Mouse (Mus musculus) embryonic facial prominence, embryonic 14.5 days (tissue): ENCODE measurements around the gene Ffar1. TPM values are rescaled to one million over a fixed set of nuclear protein-coding genes. Genes with fewer than 3 reads are reported as not detected.

ENCODE experiments used
- ATAC-seq: fragments of 200-750 bp; cut with Nextera tagmentation; 2 replicates; pipeline ENCODE4 v1.8.0; 2017; ENCODE audit warnings: low read depth, moderate number of reproducible peaks, moderate TSS enrichment
- DNase-seq: peaks from one replicate; pipeline ENCODE4 v3.0.0-alpha.2; 2015; ENCODE audit warnings: low spot score
- H3K27ac ChIP-seq: fragments of 300-500 bp; sonication (generic); replicated peaks from 2 replicates; pipeline ENCODE4 v1.5.1; 2014; ENCODE audit warnings: low read depth, mild to moderate bottlenecking, low read length, moderate library complexity
- H3K27me3 ChIP-seq: fragments of 300-500 bp; sonication (generic); replicated peaks from 2 replicates; pipeline ENCODE4 v1.6.1; 2014; ENCODE audit warnings: low read length; ENCODE audit not compliant: control insufficient read depth, insufficient read depth
- H3K36me3 ChIP-seq: fragments of 300-500 bp; sonication (generic); 2 replicates; pipeline ENCODE4 v1.6.1; 2014; ENCODE audit warnings: low read length, mixed read lengths; ENCODE audit not compliant: control insufficient read depth, insufficient read depth
- H3K4me1 ChIP-seq: fragments of 300-500 bp; sonication (generic); 2 replicates; pipeline ENCODE4 v1.6.1; 2014; ENCODE audit warnings: antibody characterized with exemption, low read length; ENCODE audit not compliant: control insufficient read depth, insufficient read depth
- H3K4me2 ChIP-seq: fragments of 300-500 bp; sonication (generic); 2 replicates; pipeline ENCODE4 v1.6.1; 2014; ENCODE audit warnings: low read depth, mild to moderate bottlenecking, low read length, moderate library complexity, mixed read lengths
- H3K4me3 ChIP-seq: fragments of 300-500 bp; sonication (generic); 2 replicates; pipeline ENCODE4 v1.5.1; 2014; ENCODE audit warnings: low read depth, mild to moderate bottlenecking, low read length
- H3K9ac ChIP-seq: fragments of 300-500 bp; sonication (generic); 2 replicates; pipeline ENCODE4 v1.6.1; 2014; ENCODE audit warnings: low read depth, mild to moderate bottlenecking, low read length, moderate library complexity, mixed read lengths
- H3K9me3 ChIP-seq: fragments of 300-500 bp; sonication (generic); 2 replicates; pipeline ENCODE4 v1.6.1; 2016; ENCODE audit warnings: low read length; ENCODE audit not compliant: control insufficient read depth
- WGBS: fragments of 180-500 bp; shearing (Covaris S2); extraction: QIAGEN DNeasy Blood & Tissue Kit; methylation state at CpG from one replicate; pipeline ENCODE4 v1.1.7; 2014; 5-methylcytosine and 5-hydroxymethylcytosine counted together
- polyA plus RNA-seq: library from polyadenylated mRNA; unstranded; fragments of >200 nt; fragmentation: Nextera tagmentation; extraction: Ambion mirVana; gene quantifications from 2 replicates; pipeline ENCODE4 v1.2.1, GENCODE M21; 2014

Ffar1 gene
- not detected in 2 replicates for polyA plus RNA-seq

DNA sequence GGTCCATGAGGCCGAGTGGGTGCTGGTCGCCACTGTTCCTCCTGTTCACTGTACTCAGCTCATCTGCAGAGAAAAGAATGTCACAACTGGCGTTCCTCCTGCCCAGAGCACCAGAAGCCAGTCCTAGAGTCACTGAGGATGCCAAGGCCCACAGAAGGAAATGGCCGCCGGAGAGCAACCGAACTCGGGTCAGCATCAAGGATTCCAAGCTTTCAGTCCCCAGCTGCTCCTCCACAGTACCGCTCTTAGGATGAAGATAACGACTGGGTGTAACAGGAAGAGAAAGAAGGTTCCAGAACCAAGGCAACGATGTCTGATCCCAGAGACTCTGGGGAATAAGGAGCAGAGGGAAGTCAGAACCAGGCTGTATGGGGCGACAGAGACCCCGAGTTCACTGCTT lies at the start of gene Ffar1:
Gene Ffar1 (minus strand): TSS at position 101 of the 400 bp plus-strand sequence.
- Histone ChIP-seq H3K9me3 (no peaks in the 10 kb centered on the region), H3K9ac (no peak within 1 kb of the TSS), H3K27me3 (no peaks in the 10 kb centered on the region; the same call in 1 of the 2 replicates), H3K4me1 (no peaks in the 10 kb centered on the region), H3K4me2 (no peak within 1 kb of the TSS), H3K4me3 (no peak within 1 kb of the TSS), H3K36me3 (no peaks in the 10 kb centered on the region), H3K27ac (no peak within 1 kb of the TSS)
- DNase-seq (no peak), ATAC-seq (no peak)
- WGBS, result 83% methylated on average over 12 of the region's 12 CpGs

DNA sequence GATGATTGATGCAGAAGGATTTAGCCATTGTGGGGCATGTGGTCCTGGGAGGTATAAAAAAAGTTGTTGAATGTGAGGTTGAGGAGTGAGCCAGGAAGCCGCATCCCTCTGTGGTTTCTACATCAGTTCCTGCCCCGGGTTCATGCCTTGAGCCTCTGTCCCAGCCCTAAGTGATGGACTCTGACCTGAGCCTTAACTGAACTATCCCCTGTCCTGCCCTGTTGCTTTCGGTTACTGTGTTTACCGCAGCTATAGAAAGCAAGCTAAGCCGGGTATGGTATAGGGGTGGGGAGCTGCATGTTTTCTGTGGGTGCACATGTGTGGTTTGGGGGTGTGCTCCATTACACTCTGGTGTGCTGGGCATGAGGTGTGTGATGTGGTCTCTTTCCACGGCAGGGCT lies 48.4 kb upstream of the Ffar1 start:
- DNase-seq (no peak), ATAC-seq (no peak)
- Histone ChIP-seq H3K4me1 (peaks cover 13% of the 10 kb centered on the region), H3K27me3 (no peaks in the 10 kb centered on the region), H3K27ac (no peak overlapping the region), H3K36me3 (no peaks in the 10 kb centered on the region), H3K4me2 (no peak overlapping the region), H3K9me3 (no peaks in the 10 kb centered on the region), H3K9ac (no peak overlapping the region), H3K4me3 (no peak overlapping the region)
- 79% methylated on average over 6 of the region's 6 CpGs for WGBS

DNA sequence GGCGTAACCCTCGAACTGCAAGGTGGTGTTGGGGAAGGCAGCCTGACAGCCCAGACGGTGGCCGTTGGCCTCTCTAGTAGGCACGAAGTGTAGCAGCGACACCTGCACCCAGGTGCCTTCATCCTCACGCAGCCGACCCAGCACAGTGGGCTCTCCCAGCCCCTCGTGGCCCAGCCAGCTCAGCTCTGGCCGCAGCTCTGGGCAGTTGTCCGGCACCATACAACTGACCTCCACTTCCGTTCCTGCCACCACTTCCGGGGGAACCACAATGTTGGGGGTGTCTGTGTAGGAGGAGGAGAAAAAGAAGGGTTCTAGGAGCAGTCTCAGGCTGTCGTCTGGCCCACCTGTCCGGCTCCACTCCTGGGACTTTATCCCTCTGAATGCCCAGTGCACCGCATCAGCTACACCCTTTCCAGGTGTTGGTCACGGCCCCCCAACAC lies 47.6 kb upstream of the Ffar1 start:
- no peak overlapping the region for H3K9ac ChIP-seq
- ATAC-seq, result peak; percentile 38; the same call in 1 of the 2 replicates
- 27% methylated on average over 16 of the region's 17 CpGs for WGBS

DNA sequence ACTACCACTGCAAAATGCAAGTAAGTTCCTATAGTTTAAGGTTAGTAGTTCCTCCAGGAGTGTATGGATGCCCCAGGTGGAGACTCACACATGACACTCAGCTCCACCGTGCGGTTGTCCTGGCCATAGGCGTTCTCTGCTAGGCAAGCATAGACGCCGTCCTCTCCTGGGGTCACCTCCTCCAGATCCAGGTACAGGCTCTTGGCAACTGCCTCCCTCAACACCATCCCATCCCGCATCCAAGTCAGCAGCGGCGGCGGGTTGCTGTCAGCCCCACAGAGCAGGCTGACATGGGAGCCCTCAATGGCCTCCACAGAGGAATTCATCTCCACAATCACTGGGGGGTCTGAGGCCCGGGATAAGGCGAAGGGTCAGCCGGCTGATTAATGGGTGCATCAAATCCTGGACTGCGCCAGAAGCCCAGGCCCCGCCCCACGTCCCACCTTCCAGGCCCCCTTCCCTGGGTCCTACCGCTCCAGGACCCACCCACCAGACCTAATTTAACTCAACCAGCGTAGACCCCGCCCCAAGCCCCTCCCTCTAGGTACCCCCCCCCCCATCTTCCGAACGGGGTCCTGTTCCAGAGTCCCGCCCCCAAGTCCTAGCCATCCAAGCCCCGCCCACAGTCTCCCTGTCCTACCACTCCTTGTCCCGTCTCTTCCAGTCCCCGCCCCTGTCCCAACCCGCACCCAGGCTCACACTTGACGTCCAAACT lies 47.1 kb upstream of the Ffar1 start:
- ATAC-seq (peak; percentile 77), DNase-seq (peak; percentile 63)
- WGBS, result under 1% methylated on average over 17 of the region's 26 CpGs
- Histone ChIP-seq H3K4me3 (peak overlapping the region; percentile 26), H3K4me1 (peaks cover 13% of the 10 kb centered on the region), H3K36me3 (no peaks in the 10 kb centered on the region), H3K9ac (0 out of 2 replicates have a peak overlapping the region, but pooled peaks have one; percentile 20), H3K9me3 (no peaks in the 10 kb centered on the region), H3K27ac (no peak overlapping the region), H3K27me3 (no peaks in the 10 kb centered on the region), H3K4me2 (peak overlapping the region; percentile 62)

More for the DNA sequence above, 47.6 kb upstream of the Ffar1 start:
- no peaks in the 10 kb centered on the region for H3K36me3 ChIP-seq
- peak overlapping the region; percentile 26 for H3K4me3 ChIP-seq
- H3K4me2 ChIP-seq, result peak overlapping the region; percentile 62
- no peaks in the 10 kb centered on the region for H3K27me3 ChIP-seq
- no peak for DNase-seq
- H3K4me1 ChIP-seq, result peaks cover 13% of the 10 kb centered on the region
- H3K27ac ChIP-seq, result no peak overlapping the region
- H3K9me3 ChIP-seq, result no peaks in the 10 kb centered on the region

DNA sequence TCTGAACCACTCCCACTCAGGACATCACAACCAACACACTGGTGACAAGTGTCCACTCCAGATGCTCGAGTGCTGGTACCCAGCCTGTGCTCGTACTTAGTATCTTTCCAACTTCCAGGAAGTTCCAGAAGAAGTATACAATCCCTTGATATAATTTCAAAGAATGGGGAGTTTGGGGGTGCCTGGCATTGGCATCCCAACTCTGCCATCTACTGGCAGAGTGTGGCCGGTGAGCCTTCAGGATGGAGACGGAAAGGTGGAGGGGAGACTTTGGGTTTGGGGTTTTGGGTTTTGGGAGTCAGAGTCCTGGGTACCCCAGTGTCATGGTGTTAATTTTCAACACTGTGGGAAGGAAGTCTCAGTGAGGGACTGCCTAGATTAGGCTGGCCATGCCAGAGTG lies 42.7 kb upstream of the Ffar1 start:
- Histone ChIP-seq H3K27ac (no peak overlapping the region), H3K9me3 (no peaks in the 10 kb centered on the region), H3K9ac (no peak overlapping the region), H3K4me3 (no peak overlapping the region), H3K36me3 (no peaks in the 10 kb centered on the region), H3K27me3 (no peaks in the 10 kb centered on the region), H3K4me1 (peaks cover 16% of the 10 kb centered on the region), H3K4me2 (no peak overlapping the region)
- DNase-seq, result no peak
- ATAC-seq, result no peak
- 54% methylated on average over 4 of the region's 4 CpGs for WGBS

DNA sequence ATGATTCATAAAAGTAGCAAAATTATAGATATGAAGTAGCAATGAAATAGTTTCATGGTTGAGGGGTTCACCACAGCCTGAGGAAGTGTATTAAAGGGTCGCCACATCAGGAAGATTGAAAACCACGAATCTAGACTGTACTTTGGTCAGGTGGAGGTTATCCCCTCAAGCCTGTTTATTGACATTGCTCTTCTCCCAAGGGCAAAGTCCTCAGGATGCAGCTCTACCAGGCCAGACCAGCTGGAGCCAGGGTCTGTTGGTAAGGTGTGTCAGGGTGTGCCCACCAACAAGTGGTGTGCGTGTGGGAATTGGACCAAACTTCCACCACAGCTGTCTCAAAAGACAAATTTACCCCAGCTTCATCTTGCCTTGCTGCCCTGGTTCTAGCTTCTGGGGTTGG lies 33.9 kb upstream of the Ffar1 start:
- no peak overlapping the region for H3K9ac ChIP-seq
- H3K36me3 ChIP-seq, result no peaks in the 10 kb centered on the region
- no peaks in the 10 kb centered on the region for H3K9me3 ChIP-seq
- H3K4me3 ChIP-seq, result no peak overlapping the region
- H3K27ac ChIP-seq, result no peak overlapping the region
- H3K4me2 ChIP-seq, result no peak overlapping the region
- H3K27me3 ChIP-seq, result no peaks in the 10 kb centered on the region
- 92% methylated on average over 3 of the region's 3 CpGs for WGBS
- DNase-seq (no peak), ATAC-seq (no peak)
- 0 out of 2 replicates have a peak, but pooled peaks cover 4% of the 10 kb centered on the region for H3K4me1 ChIP-seq

DNA sequence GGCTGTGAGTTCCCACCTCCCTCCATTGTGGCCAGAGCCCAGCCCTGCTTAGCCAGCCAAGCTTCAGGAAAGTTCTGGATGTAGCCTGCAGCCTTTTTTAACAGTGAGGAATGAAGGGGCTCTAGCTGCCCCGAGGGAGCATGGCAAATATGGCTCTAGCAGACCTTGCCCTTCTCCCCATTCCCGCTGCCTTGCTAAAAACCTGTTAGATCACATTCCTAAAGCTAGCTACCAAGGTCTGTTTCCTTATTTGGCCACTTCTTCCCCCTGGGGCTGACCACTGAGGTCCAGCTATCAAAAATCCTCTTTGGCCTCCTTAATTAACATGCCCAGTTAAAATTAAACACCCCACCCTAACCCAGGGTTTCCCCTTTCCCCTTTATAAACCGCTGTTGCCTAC lies 31.2 kb upstream of the Ffar1 start:
- Histone ChIP-seq H3K4me1 (no peaks in the 10 kb centered on the region), H3K9me3 (no peaks in the 10 kb centered on the region), H3K36me3 (no peaks in the 10 kb centered on the region), H3K9ac (no peak overlapping the region), H3K27me3 (no peaks in the 10 kb centered on the region), H3K4me2 (no peak overlapping the region), H3K27ac (no peak overlapping the region), H3K4me3 (no peak overlapping the region)
- WGBS, result 31% methylated on average over 3 of the region's 3 CpGs
- no peak for ATAC-seq
- DNase-seq, result no peak

DNA sequence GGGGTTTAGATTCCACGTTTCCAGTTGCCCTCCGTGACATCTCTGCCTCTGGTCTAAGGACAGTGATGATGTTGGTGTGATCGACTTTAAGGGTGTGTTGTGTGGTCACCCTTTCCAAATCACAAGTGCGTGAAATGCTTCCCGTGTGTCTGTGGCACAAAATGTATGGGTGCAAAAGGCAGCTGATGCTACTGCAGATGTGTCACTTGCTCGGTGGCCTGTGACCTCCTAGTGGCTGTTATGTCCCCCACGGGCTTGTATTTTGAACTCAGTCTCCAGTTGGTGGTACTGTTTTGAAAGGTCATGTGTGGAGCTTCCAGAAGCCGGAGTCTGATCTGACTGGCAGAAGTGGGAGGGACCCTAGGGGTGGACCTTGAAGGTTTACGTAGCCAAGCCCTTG lies 30.4 kb upstream of the Ffar1 start:
- Histone ChIP-seq H3K9ac (no peak overlapping the region), H3K27me3 (no peaks in the 10 kb centered on the region), H3K9me3 (no peaks in the 10 kb centered on the region), H3K27ac (no peak overlapping the region), H3K4me2 (no peak overlapping the region), H3K4me1 (no peaks in the 10 kb centered on the region), H3K4me3 (no peak overlapping the region), H3K36me3 (no peaks in the 10 kb centered on the region)
- DNase-seq, result no peak
- no peak for ATAC-seq
- WGBS, result 80% methylated on average over 9 of the region's 9 CpGs

DNA sequence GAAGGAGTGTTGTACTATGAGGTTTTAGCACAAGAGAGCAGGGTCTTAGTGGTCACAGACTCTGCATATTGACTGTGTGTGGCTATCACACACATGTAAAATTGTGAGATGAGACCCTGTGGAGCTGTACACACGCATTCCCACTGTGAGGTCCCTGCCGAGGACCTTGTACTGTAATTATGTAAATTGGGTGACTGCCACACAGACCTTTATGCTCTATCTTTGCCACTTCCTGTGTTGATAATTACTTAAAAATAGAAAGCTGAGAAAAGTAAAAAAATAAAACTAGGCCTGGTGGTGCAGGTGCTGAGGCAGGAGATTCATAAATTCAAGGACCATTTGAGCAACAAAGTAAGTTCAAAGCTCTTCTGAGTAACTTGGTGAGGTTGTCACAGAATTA lies 29.3 kb upstream of the Ffar1 start:
- Histone ChIP-seq H3K4me3 (no peak overlapping the region), H3K4me1 (no peaks in the 10 kb centered on the region), H3K27ac (no peak overlapping the region), H3K36me3 (no peaks in the 10 kb centered on the region), H3K4me2 (no peak overlapping the region), H3K9ac (no peak overlapping the region), H3K9me3 (no peaks in the 10 kb centered on the region), H3K27me3 (no peaks in the 10 kb centered on the region)
- DNase-seq (no peak), ATAC-seq (no peak)
- WGBS, result 48% methylated on average over 2 of the region's 2 CpGs
